Mouse (Mus musculus): ENCODE data around the gene Nat8f4.
"Not testable (repeated sequence)": the region's sequence is repeated elsewhere in the genome, so short reads cannot be mapped to it uniquely, and the experiment has no call there.

Nat8f4 gene

DNA sequence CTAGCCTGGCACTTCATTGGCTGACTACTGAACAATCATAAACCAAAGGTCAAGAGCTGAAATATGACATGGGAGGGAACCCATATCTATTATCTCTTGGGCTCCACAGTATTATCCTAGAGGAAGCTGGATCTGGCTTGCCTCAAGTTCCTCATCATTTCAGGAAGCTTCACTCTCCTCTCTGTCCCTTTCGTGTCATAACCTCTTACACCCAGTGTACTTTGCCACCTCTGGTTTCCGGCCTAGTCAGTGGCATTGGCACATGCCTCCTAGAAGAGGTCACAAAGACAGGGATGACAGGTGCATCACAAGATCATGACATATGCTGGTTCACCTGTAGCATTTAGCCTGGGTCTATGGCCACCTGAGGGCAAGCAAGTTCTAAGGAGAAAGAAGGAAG is 2.4 kb downstream of the Nat8f4 start:
- no peak for DNase-seq (ENCODE audit: low read depth, low spot score)

DNA sequence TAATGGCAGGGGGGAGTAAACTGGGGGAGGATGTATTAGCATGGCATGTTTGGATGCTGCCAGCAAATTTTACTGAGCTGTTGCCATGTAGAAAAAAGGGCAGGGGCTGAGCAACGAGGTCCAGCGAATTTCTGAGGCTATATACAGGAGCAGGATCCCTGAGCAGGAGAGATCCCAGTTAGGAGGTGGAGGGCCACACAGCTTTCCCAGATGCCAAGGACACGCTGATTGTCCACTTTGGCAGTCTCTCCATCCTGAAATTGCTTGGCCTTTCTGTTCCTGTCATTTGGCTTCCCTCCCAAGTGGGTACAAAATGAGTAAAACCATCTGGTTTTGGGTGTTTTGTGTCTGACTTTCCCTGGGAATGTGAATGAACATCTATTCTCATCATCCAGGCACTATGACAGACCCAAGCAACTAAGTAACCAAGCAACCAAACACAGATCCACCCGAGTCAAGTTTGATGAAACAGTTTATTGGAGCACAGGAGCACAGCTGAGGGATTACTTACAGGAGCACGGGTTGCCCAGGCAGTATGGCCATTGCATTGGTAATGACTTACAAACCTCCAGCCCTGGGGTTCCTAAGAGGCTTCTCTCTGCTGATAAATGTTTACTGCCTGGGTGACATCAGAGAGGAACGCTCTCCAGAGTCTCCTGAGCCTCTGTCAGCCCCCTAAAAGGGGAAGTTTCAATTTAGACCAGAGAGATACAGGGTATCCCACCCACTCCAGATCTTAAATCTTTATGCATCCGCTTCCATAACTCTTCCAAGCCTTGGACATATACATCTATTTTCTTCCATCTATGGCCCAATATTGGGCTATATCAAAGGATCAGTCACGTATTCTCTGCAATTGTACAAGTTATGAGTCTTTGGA is 5.8 kb downstream of the Nat8f4 start:
- not testable (repeated sequence) for DNase-seq (ENCODE audit: low read depth, low spot score)

DNA sequence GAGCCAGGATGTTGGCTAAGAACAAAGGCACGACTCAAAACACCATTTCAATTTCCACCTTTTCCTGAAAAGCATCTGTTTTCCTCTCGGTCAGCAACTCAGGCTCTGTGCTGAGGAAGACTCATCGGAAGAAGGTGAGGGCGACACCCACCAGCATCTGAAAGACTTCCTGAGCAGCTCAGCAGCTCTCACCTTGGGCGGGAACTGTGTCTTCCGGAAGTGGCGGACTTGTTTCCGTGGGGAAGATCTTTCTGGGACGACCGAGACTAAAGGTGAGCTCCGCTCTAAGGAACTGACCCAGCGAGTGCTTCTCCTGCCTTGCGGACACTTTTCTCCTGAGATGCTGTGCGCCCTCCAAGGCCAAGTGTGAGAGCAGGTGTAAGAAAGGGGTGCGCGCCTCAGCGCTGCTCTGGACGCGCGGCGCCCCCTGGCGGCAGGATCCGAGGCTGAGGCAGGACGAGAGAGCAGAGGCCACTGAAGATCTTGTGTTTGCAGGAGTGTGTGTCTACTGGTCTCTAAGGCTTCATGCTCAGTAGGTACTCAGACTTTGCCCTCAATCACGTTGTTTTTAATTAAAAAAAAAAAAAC is 9.5 kb downstream of the Nat8f4 start:
- DNase-seq (ENCODE audit: low read depth, low spot score), result not testable (repeated sequence)

DNA sequence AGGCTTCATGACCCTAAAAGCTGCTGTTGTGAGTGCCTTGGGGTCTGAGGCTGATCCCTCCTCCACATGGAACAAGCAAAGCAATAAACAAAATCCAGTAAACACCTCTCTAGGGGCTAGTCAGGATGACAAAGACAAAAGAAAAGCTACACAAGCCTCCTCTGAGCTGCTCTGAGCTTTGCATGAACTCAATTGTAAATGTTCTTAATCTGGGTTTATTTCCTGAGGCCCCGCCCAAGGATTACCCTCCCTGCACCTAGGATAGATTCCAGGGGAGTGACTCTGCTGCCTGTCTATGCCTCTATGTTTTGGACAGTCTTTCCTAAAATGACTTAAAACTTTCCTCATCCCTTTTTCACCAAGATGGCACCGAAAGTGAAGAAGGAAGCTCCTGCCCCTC is 15.7 kb downstream of the Nat8f4 start:
- DNase-seq (ENCODE audit: low read depth, low spot score), result no peak

DNA sequence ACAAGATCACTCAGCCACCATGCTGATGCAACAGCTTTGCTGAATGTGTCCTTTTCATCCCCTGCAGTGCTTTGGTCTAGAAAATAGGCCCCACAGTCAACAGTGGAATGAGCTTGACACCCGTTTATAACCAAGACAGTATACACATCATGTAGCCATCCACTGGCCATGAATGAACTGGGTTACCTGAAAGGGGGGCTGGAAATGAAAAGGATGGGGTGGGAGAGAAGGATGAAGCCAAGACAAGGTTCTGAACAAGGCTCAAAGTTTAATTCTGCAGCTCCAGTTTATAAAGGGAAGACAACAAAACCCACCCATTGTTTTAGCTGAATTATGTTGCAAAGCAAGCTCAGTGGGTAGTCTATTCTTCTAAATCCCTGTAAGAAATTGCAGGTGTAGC is 20.4 kb downstream of the Nat8f4 start:
- no peak for DNase-seq (ENCODE audit: low read depth, low spot score)

GRCm38 (mm10) chr6:85883246-85883645 is 21.4 kb downstream of the Nat8f4 start:
- DNase-seq (ENCODE audit: low read depth, low spot score), result not testable (repeated sequence)

DNA sequence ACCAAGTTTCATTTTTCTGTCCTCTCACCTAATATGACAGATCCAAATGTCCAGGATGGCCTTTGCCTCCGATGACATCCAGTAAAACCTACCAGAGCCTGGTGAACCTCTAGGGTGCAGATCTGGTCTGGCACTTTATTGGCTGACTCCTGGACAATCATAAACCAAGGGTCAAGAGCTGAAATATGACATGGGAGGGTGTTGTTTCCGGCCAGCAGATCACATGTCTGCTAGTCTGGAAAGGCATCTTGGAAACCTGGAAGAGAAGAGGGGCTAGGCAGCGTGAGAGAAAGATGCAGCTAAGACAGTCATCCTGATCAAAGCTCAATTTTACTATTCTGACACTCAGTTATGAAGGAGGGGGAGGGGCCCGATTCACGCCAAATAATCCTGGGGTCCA is 35.7 kb downstream of the Nat8f4 start, which contains the start of gene Nat8f2:
Gene Nat8f2, minus strand, starts transcription at position 153 of the 400 bp plus-strand sequence.
- DNase-seq (ENCODE audit: low read depth, low spot score), result not testable (repeated sequence)

DNA sequence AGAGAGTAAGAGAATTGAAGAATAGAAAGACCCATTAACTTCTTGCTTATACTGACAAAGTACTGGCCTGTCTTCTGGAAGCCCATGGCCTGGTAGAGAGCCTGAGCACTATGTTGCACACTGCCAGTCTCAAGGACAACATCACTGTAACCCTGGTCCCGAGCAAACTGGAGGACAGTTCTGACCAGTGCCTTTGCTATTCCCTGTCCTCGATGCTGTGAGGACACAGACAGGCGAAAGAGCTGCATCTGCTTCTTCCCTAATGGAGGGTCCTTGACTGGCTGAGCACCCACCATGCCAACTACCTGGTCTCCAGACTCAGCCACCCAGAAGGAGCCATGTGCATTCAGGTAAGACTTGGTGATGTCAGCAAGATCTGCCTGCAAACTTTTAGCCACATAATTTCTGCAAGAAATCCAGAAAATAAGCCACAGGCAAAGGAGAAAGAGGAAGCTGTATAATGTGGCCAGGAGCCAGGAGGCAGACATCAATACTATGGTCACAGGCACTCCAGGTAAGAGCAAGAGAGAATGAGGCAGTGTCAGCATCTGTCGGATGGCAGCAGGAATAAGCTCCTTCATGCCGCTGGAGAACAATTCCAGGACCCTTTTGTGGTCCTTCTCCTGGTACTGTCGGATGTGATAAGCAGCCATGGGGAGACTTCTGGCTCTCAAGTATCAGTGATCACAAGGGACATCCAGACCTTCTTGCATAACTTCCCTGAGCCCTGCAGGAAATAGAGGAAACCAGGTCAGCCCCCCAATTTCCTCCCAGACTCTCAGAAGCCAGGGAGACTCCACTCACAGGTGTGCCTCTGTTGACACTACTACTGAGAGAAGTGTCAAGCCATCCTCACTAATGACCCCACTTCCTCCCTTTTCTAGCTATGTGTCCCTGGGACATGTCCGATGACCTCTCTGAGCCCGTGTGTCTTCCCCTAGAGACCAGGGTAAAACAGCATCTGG is 36.7 kb downstream of the Nat8f4 start:
- no peak for DNase-seq (ENCODE audit: low read depth, low spot score)

GRCm38 (mm10) chr6:85866995-85867394 is 37.7 kb downstream of the Nat8f4 start:
- not testable (repeated sequence) for DNase-seq (ENCODE audit: low read depth, low spot score)

DNA sequence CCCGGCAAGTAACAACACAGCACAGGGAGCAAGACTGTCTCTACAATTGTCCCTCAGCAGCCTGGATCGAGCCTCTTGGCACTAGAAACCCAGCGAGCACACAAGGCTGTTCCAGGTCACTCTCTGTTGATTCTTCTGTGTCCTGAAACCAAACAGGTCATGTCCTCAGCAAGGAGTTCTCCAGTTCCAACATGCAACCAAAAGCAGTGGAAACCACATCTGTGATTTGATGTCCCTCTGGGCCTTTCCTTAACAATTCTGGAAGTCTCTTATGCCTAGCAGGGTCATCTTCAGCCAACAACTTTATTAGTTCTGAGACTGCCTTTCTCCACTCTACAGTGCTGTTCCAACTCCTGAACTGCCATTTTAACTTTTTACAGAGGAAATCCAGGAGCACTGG is 38.5 kb downstream of the Nat8f4 start:
- not testable (repeated sequence) for DNase-seq (ENCODE audit: low read depth, low spot score)

- not testable (repeated sequence) for DNase-seq (ENCODE audit: low read depth, low spot score)
Observed at GRCm38 (mm10) chr6:85864900-85865639, 39.6 kb downstream of the Nat8f4 start.

DNA sequence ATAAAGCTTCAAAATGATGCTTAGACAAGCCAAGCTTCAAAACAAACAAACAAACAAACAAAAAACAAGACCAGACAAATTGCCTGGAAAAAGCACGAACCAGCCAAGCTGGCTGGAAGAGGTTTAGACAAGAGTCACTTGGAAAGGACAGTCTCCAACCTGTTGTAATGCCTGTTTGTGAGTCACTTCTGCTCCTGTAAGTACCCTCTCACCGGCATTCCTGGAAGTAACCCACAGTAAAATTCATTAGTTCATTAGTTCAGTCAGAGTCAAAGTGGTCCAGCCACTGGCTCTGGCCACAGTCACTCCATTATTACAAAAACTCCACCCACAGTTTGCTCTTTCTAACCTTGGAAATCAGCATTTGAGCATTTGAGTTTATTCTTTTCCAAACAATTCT is 40.8 kb downstream of the Nat8f4 start:
- no peak for DNase-seq (ENCODE audit: low read depth, low spot score)

- no peak for DNase-seq (ENCODE audit: low read depth, low spot score)
Observed at GRCm38 (mm10) chr6:85863136-85863535, 41.5 kb downstream of the Nat8f4 start.

DNA sequence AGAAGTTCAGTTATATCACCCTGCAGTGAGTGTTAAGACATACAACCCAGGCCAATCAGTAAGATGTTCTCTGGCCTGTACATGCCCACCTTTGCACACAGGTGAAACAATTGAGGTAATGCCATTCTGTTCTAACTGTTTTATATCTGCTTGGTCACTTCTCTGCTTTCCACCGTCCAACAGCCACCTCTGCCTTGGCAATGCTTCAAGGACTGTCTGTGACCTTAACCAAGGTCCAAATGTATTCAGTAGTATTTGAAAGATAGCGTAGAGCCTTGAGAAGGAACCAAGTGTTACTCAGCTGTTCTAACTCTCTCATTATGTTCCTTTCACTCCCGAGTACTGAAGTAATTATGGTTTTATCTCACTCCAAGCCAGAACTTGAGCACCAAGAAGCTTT is 42.1 kb downstream of the Nat8f4 start:
- DNase-seq (ENCODE audit: low read depth, low spot score), result no peak

- no peak for DNase-seq (ENCODE audit: low read depth, low spot score)
Observed at GRCm38 (mm10) chr6:85861247-85861646, 43.4 kb downstream of the Nat8f4 start.

- DNase-seq (ENCODE audit: low read depth, low spot score), result no peak
Observed at GRCm38 (mm10) chr6:85856194-85856678, 48.4 kb downstream of the Nat8f4 start.

GRCm38 (mm10) chr6:85853481-85853880 is 51.2 kb downstream of the Nat8f4 start:
- no peak for DNase-seq (ENCODE audit: low read depth, low spot score)

- DNase-seq (ENCODE audit: low read depth, low spot score), result no peak
Observed at GRCm38 (mm10) chr6:85851062-85851773, 53.5 kb downstream of the Nat8f4 start.

- DNase-seq (ENCODE audit: low read depth, low spot score), result no peak
Observed at GRCm38 (mm10) chr6:85849240-85849639, 55.4 kb downstream of the Nat8f4 start.

Measured in forelimb bud, embryonic 11.5 days (tissue).